Mouse (Mus musculus): ENCODE data around the gene Pik3c2g.

GRCm38 (mm10) chr6:139750599-139750998 lies 163.6 kb downstream of the Pik3c2g start:
- TF ChIP-seq CTCF (IDR thresholded peaks at IDR 0.05; ENCODE audit: borderline replicate concordance, control insufficient read depth, extremely low read depth, insufficient read depth, low read length, poor library complexity): no peak
- TF ChIP-seq POLR2A (IDR thresholded peaks at IDR 0.05; ENCODE audit: control insufficient read depth, extremely low read depth, insufficient read depth, low read length, poor library complexity): no peak

Data from thymus, adult 2 months (tissue).